Mouse (Mus musculus) C2C12 (cell line): ENCODE results near the gene Ston2.

Experiments
- CEBPB ChIP-seq: IDR thresholded peaks from one replicate; pipeline ENCODE4 v1.6.1; 2011; ENCODE audit warnings: low read depth, mild to moderate bottlenecking, control low read depth, moderate library complexity
- CTCF ChIP-seq: IDR thresholded peaks from one replicate; pipeline ENCODE4 v1.5.1; 2011; ENCODE audit not compliant: control insufficient read depth, insufficient read depth, insufficient read length
- MAX ChIP-seq: IDR thresholded peaks from one replicate; pipeline ENCODE4 v1.6.1; 2011; ENCODE audit warnings: mild to moderate bottlenecking, control low read depth
- MYOD1 ChIP-seq: IDR thresholded peaks from one replicate; pipeline ENCODE4 v1.6.1; 2011; ENCODE audit warnings: low read depth; ENCODE audit not compliant: control insufficient read depth, insufficient read length
- MYOG ChIP-seq: IDR thresholded peaks from one replicate; pipeline ENCODE4 v1.6.1; 2011; ENCODE audit not compliant: control insufficient read depth, insufficient read length; ENCODE audit errors: extremely low read depth
- USF1 ChIP-seq: IDR thresholded peaks from one replicate; pipeline ENCODE4 v1.6.1; 2011; ENCODE audit warnings: low read depth, mild to moderate bottlenecking, control low read depth, moderate library complexity

DNA sequence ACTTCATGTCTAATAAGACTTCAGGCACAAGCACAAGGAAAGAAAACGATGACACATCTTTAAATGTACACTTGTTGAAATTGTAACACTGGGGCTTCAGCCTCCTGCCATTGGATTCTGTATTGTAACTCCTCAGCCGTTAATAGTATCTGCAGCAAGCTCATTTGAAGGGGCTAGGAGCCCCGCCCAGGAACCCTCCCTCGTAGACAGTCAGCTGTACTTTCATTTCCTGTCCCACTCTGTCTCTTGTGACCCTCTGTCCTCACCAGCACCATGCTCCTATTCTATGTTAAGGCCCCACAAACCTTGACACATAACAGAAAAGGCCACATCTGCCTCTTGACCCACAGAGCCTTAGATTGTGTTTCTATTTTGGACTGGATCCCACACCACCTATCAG lies 3.6 kb upstream of the Ston2 start:
- TF ChIP-seq CEBPB: no peak
- no peak for TF ChIP-seq CTCF
- no peak for TF ChIP-seq MYOD1
- TF ChIP-seq MAX: no peak
- TF ChIP-seq MYOG: no peak
- TF ChIP-seq USF1: no peak
